Mouse (Mus musculus): ENCODE results near the gene Gm3045.

The Gm3045 gene

DNA sequence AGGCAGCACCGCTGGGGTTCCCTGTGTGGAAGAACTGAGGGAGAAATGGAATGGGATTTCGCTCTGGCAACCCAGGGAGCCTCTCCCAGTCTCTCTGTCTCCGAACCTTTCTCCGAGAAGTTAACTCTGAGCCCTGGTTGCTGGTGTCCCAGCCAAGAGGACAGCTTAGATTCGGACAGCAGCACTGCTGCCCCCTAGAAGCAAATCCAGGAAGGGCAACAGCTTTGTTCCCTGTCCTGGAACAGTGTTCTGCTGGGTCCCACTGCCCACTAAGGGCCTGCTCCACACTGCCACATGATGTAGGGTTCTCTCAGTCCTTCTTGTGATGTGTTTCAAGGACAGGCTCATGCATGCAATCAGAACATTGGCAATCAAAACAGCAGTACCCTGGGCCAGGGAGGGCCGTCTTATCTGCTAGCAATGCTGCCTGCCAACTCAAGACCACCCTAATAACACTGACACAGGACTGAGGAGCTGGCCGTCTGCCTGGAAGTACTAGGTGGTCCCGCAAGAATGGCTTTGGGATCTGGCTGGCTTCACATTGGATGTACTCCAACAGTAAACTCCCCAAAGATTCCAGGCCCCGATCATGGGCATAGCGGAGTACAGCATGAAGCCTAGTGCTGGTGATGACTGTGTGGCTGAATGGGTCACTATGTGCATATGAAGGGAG is 9.4 kb downstream of the Gm3045 start:
- DNase-seq (ENCODE audit: extremely low read depth, low read depth), result no peak

DNA sequence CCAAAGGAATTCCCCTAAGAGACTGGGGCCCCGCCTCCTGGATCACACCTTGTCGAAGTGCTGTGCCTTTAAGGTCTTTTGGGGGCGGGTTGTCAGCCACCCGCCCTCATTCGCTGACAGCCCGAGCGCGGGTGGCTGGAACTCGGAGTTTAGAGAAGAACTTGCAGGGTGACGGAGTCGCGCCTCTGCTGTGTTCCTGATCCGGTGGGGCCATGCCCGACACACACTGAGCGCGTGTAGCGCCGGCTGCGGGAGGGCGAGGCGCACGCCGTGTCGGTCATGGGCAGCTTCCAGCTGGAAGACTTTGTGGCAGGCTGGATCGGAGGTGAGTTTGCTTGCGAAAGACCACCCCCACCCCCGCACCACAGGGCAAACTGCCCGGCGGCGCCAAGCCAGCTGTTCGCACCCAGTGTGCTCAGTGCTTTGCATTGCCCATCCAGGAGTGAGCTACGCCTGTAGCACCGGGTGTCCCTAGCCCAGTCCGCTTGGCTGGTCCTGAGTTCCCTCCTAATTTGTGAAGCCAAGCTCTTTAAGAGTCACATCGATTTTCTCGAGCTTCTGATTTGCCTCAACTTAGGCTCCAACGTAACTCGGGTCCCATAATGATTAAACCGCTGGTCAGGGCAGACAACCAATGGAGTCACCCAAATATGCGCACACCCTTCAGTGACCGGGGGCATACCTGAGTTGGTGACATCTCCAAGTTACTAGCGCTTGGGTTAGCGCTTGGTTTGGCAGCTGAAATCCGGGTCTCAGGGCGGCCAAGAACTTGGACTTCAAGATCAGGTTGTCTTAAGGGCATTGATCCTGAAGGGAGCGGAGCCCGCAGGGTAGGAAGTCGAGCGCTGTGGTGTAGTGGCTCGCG is 12.0 kb downstream of the Gm3045 start, which contains the start of gene Slc25a48:
TSS of gene Slc25a48 (plus strand) at position 145 of the 865 bp plus-strand sequence.
- no peak for DNase-seq (ENCODE audit: extremely low read depth, low read depth)

DNA sequence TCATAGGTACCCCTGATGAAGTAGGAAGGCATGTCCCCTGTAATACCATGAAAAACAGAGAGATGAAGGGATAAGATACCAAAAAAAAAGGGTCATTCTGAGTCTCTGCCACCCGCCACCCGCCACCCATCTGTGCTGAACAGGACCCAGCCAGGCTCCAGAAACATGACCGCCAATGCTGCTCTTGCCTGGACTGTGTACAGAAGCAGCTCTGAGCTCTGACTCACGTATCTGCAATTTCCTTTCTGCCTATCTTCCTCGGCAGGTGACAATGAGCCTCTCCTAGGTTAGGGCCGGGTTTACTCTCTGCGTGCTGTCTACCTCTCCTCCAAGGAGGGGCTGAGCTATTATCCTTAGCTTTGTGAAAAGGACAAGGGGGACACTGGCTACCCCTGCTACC is 17.0 kb downstream of the Gm3045 start:
- DNase-seq (ENCODE audit: extremely low read depth, low read depth), result no peak

DNA sequence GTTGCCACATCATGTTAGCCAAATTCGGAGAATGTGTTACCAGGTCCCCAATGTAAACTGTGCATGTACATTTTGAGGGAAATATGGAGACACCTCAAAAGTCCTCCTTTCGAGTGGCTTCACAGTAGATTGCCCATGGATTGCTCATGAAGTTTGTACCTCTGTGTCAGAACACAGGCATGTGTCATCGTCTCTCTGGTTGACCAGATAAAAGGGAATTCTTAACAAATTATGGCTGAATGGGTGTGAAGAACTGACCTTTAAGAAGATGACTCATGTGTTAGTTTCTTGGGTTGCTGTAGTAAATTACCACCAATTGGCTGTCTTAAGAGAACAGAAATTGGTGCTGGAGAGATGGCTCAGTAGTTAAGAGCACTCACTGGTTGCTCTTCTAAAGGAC is 17.7 kb downstream of the Gm3045 start:
- no peak for DNase-seq (ENCODE audit: extremely low read depth, low read depth)

DNA sequence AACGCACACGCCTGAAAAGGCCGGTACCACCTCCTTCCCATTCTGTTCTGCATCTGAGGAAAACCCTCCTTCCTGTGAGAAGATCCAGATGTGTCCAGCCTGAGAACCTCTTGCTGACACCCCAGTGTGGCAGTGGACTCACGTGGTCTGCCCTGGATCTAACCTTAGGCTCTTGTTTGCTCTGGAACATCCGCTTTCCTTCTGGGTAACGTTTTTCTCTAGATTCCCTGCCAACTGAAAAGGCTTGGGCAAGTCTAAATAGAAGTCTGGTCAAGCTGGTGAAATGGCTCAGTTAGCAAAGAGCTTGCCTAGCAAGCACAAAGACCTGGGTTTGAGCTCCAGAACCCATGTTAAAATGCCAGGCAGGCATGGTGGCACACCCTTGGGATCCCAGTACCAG is 18.6 kb downstream of the Gm3045 start:
- DNase-seq (ENCODE audit: extremely low read depth, low read depth), result no peak

DNA sequence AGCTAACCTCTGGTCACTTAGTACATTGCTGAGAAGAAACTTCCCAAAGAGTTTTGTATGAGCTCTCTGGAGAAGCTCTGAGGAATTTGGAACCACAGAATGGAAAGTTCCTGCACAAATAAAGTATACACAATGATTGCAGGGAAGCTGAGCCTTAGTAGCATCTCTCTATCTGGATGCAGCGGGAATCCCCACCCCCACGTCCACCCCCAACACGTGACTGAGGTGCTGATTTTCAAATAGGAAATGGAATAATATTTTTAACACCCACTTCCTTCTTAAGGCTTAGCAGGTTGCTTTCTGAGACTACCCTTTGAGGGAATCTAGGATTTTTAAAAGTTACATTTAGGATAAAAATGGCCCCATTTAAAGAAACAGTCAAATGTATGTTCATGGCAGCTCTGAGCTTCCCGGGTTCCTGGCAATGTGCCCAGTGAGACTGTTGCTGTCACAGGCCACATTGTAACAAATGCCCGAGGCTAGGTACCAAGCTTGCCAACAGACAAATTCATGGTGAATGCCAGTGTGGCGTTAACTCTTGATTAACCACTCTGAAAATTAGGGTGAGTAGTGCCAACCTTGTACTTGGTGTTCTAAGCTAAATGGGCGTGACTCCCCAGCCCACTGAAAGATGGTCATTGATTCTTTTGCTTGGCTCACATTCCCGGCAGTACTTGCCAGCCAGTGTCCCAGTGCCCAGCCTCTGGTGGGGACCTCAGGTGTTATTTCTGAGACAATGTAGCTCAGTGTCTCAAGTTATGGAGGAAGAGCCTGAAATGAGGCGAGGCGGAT is 23.0 kb downstream of the Gm3045 start:
- no peak for DNase-seq (ENCODE audit: extremely low read depth, low read depth)

DNA sequence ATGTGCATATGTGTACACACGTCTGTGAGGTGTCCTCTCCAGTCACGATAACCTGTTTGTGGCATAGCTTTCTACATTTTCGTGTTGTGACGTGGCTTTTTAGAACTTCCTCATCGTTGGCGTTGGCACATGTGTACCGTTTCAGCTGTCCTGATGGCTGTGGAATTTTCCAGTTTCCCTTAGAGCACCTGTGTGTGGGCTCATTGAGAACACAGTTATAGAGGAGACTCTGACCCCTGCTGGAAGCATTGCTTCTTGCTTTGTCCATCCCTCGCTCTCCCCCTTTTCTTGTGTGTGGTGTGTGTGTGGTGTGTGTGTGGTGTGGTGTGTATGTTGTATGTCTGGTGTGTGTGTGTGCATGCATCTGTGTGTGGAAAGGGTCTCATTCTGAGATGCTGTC is 23.6 kb downstream of the Gm3045 start:
- no peak for DNase-seq (ENCODE audit: extremely low read depth, low read depth)

DNA sequence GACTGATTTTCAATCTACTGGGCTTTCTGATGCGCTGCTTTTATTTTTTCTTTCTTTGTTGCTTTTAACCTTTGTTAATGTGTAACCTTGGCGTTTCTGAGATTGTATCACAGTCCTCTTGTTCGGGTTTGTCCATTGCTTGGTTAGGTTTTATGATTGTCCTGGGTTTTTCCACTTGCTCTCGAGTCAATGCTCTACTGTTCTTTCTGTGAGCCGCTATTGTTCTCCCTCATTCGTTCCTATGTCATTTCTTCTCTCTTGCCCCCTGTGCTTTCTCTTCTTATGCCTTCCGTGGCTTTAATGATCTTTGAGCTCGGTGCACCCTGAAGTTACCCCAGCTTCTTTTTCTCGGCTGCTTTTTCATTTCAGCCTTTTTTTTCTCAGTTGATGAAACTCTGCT is 31.6 kb downstream of the Gm3045 start:
- DNase-seq (ENCODE audit: extremely low read depth, low read depth), result no peak

DNA sequence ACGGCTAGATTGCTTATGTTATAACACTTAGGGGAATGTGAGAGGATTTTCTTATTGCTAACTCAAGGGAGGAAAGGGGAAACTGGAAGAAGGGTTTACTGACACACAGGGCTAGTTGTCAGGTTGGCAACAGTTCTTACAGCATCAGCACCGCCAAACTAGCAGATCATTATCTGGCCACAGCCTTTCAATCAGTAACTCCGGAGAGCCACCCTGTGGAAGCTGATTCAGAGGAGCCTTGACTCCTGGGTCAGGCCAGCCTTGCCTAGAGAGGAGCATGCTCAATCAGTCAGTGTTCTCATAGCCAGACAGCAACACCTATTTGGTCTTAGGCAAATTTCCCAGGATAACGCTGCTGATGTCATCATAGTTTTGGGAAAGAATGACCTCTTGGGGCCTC is 35.1 kb downstream of the Gm3045 start:
- DNase-seq (ENCODE audit: extremely low read depth, low read depth), result no peak

DNA sequence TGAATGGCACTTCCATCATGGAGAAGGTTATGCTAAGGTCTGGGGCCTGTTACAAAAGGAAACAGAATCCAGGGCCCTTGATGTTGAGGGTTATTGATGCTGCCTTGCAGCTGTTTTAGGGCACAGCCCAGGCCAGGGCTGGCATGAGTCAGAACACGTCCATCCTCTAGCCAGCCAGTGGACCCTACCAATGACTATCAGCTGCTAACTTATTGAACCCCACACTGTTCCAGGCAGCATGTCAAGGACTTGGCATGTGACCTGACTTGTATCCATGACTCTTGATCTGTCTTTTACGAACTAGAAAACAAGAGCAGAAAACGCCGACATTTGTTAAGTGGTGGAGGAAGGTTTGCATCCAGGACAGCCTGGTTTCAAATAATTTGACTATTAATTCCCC is 36.4 kb downstream of the Gm3045 start:
- DNase-seq (ENCODE audit: extremely low read depth, low read depth), result no peak

DNA sequence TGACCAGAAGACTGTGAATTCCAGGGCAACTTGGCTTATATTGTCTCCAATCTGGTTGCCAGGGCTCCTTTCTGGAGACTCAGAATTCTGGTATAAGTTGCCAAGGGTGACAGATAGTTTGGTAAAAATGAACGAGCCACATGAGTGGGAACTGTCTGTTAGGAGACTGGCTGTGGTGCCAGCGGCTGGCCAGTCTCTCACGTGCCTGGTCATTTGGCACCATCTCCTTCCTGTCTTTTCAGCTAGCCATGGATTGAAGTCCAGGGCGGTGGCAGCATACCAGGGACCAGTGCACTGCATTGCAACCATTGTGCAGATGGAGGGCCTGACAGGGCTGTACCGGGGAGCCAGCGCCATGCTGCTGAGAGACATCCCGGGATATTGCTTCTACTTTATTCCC is 36.9 kb downstream of the Gm3045 start:
- no peak for DNase-seq (ENCODE audit: extremely low read depth, low read depth)

DNA sequence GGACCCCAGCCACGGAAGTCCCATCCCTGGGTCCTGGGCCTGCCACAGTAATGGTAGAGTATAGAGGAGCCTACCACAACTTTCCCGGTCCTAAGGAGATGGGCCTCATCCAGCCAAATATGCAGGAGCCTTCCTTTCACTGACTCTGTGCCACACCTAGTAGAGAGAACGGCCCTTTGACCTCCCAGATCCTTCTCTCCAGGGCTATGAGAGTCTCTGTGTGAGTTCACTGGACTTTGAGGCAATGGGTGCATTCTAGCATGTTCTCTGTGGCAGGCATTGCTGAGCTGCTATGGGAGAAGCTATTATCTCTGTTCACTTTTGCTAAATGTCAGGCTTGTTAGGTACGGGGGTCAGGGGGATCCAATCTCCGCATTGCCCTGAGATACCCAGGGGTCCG is 37.4 kb downstream of the Gm3045 start:
- no peak for DNase-seq (ENCODE audit: extremely low read depth, low read depth)

DNA sequence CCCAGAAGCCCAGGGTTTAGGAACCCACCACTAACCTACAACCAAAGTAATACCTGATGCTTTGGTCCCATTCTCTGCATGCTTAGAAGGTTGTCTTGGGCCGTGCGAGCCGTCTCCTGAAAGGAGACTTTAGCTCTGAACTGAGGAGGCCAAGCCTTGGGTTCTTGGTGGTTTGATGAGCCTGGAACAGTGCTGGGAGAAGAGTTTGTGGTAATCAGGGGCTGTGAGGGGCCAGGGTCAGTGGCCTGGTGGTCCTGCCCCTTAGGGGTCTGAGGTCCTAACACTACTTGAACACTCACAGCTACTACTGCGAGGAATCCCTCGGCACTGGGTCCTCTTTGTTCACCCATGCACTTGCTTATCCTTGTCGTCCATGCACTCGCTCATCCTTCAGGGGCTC is 41.4 kb downstream of the Gm3045 start:
- DNase-seq (ENCODE audit: extremely low read depth, low read depth), result no peak

DNA sequence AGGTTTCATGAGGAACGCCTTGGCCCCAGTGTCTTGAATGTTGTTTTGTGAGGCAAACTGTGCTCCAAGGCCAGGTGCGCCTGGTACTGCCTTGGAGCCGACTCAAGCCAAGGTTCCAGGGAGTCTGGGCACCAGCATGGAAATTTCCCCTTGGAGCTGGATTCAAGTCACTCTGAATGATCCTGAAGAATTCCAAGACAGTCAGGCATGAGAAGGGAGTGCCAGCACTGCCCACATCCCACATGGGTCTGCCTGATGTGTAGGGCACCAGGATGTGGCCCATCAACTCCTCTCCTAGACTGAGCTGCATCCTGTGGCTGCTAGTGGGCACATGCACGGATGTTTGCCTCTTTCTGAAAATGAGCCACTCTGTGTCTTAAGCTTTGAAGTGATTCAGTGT is 42.1 kb downstream of the Gm3045 start:
- no peak for DNase-seq (ENCODE audit: extremely low read depth, low read depth)

DNA sequence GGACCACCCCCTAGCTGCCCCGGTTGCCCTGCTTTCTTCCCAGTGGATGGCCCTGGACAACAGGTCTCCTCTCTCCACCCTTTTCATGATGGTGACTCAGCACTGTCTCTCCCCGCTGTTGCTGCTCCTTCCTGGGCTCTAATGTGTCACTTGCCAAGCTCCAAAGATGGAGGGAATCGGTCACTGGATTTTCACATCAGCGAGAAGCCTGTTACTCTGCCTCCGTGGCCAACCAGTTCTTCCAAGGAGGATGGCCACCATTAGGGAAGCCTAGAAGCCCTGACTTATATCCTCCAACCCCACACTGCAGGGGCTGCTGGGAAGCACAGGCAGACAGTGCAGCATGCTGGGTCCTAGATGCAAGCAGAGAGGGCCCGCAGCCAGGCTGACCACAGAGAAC is 44.8 kb downstream of the Gm3045 start:
- DNase-seq (ENCODE audit: extremely low read depth, low read depth), result no peak

DNA sequence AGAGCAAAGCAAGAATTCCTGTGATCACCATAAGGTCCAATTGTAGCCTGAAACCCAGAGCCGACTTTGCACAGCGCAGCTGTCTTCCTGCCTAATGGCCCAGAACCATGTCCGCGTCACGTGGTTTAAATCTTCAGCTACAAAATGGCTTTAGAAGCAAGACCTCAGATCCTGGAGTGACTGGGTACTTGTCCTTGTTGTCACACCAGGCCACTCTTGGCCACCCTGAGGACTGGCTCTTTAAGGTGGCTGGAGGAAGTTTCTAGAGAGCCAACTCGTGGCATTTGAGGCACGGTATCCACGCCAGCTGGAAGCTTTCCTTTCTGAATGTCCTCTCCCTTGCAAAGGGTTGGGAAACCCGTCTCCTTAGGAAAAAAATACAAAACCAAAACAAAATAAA is 45.6 kb downstream of the Gm3045 start:
- no peak for DNase-seq (ENCODE audit: extremely low read depth, low read depth)

DNA sequence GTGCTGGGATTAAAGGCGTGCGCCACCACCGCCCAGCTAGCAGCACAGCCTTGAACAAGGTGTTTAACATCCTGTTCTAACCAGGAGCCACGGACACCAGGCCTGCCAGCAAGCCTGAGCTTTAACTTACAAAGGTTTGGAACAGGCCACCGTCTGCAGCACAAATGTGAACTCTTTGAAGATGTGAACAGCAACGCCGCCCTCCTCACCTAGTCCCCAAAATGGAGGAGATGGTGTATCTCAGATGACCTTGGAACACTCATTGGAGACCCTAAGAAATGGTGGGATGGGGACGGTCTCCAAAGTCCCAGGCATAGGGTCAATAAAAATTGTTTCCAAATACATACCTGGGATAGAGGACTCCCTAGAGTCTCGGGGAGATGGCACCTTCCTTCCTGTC is 46.3 kb downstream of the Gm3045 start:
- no peak for DNase-seq (ENCODE audit: extremely low read depth, low read depth)

DNA sequence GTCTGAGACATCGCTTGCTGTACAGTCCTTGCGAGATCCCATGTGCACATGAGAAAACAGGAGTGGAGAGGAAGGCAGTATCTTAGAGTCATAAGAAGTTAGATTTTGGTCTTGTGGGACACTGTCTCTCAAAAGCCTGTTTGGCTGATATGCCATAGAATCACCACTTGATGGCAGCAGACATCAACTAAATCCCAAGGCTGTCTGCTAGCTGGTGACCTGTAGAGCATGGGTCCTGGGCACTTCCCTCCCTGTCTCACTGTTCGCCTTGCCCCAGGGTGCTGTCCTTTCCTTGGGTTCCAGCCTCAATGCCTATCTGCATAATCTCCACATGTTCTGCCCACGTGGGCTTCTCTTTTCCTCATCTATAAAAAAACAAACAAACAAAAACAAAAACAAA is 49.0 kb downstream of the Gm3045 start:
- no peak for DNase-seq (ENCODE audit: extremely low read depth, low read depth)

DNA sequence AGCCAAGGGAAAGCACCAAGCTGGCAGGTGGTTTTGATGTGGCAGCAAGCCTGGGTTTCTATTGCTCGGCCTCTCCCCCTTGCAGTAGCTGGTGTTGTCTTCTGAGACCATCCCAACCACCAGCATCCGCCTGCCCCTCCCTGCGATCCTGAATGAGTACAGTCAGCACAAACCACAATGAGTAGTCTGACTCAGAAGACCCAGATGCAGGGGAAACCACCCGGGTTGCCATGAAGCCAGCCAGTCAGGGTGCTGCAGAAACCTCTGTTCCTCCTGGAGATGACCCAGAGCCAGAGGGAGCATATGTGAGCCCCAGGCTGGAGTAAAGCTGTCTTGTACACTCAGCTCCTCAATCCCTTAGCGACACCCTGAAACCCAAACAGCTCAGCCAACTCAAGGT is 50.4 kb downstream of the Gm3045 start:
- no peak for DNase-seq (ENCODE audit: extremely low read depth, low read depth)

DNA sequence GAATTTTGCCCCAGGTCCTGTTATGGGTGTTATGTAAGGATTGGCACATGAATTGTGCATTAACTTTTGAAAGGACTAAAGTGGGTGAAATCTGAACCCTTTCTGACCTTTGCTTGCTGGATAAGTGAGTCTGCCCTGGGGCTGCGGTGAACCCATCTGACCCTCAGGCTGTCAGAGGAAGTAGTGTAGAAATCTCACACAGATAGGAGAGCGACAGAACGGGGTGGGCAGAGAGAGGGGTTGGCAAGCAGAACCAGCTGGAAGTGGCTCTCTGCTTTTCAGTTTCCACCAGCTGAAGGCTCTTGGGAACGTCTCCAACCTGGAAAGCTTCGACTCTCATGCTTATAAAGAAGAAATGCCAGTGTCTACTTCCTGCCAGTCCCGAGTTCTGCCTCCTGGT is 50.9 kb downstream of the Gm3045 start:
- DNase-seq (ENCODE audit: extremely low read depth, low read depth), result no peak

DNA sequence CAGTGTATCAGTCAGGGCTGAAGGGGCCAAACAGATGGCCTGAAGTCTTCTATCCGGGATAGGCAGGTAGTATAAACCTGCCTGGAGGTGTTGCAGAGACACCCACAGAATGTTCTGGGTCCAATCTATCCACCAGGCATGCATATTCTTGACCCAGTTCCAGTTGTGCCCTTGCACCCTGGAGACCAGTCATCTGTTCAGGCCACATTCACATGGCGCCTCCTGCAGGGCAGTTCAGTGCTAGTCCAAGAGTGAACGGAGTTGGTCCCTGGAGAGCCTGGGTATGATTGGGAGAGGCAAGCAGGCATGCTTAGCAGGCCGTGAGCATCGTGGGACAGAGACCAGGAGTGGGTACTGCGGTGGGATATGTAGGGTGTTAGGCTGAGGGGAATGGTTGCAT is 51.6 kb downstream of the Gm3045 start:
- DNase-seq (ENCODE audit: extremely low read depth, low read depth), result no peak

DNA sequence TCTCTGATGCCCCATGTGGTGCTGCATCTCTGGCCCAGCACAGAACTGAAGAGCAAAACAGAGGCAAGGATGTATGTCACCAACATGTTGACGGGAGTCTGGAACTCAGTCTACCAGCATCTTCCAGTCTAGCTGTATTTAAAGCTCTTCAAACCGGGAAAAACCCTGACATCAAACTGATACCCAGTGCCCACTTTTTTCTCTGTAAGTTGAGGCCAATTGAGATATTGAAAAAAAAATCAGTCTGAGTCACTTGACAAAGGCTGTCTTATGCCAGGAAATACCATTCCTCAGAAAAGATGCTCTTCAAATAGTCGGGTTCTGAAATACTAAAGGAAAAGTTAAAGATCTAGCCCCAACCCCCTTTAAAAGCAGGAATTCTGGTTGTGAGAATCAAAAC is 55.8 kb downstream of the Gm3045 start, which contains the start of gene Il9:
TSS of gene Il9 (minus strand) at position 101 of the 400 bp plus-strand sequence.
- no peak for DNase-seq (ENCODE audit: extremely low read depth, low read depth)
